Mouse (Mus musculus): Measurements from ENCODE around the gene Gm10720. TPM values are rescaled to one million over a fixed set of nuclear protein-coding genes. Genes with fewer than 3 reads are reported as not detected.
A peak's percentile ranks its signal among the peaks of the same experiment; 100 is the strongest.
"Not testable (repeated sequence)": the region's sequence is repeated elsewhere in the genome, so short reads cannot be mapped to it uniquely, and the experiment has no call there.

Gm10720 gene
- total RNA-seq, 1 experiment from 2014 or later, result not detected

DNA sequence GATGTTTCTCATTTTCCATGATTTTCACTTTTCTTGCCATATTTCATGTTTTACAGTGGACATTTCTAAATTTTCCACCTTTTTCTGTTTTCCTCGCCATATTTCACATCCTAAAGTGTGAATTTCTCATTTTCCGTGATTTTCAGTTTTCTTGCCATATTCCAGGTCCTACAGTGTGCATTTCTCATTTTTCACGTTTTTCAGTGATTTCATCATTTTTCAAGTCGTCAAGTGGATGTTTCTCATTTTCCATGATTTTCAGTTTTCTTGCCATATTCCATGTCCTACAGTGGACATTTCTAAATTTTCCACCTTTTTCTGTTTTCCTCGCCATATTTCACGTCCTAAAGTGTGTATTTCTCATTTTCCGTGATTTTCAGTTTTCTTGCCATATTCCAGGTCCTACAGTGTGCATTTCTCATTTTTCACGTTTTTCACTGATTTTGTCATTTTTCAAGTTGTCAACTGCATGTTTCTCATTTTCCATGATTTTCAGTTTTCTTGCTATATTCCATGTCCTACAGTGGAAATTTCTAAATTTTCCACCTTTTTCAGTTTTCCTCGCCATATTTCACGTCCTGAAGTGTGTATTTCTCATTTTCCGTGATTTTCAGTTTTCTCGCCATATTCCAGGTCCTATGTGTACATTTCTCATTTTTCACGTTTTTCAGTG lies 8.0 kb downstream of the Gm10720 start, which contains the start of gene Gm10718:
Gene Gm10718, plus strand, starts transcription at position 236 of the 673 bp plus-strand sequence.
- ATAC-seq (replicated peaks in 1 of 2; ENCODE audit: insufficient read depth in 1 of 2, low FRiP score in 2 of 2, low TSS enrichment in 1 of 2, low read depth in 1 of 2, poor library complexity in 2 of 2, severe bottlenecking in 2 of 2), result not testable (repeated sequence)

DNA sequence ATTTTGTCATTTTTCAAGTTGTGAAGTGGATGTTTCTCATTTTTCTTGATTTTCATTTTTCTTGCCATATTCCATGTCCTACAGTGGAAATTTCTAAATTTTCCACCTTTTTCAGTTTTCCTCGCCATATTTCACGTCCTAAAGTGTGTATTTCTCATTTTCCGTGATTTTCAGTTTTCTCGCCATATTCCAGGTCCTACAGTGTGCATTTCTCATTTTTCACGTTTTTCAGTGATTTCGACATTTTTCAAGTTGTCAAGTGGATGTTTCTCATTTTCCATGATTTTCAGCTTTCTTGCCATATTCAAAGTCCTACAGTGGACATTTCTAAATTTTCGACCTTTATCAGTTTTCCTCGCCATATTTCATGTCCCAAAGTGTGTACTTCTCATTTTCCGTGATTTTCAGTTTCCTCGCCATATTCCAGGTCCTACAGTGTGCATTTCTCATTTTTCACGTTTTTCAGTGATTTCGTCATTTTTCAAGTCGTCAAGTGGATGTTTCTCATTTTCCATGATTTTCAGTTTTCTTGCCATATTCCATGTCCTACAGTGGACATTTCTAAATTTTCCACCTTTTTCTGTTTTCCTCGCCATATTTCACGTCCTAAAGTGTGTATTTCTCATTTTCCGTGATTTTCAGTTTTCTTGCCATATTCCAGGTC lies 8.7 kb downstream of the Gm10720 start:
- not testable (repeated sequence) for ATAC-seq (replicated peaks in 1 of 2; ENCODE audit: insufficient read depth in 1 of 2, low FRiP score in 2 of 2, low TSS enrichment in 1 of 2, low read depth in 1 of 2, poor library complexity in 2 of 2, severe bottlenecking in 2 of 2)

DNA sequence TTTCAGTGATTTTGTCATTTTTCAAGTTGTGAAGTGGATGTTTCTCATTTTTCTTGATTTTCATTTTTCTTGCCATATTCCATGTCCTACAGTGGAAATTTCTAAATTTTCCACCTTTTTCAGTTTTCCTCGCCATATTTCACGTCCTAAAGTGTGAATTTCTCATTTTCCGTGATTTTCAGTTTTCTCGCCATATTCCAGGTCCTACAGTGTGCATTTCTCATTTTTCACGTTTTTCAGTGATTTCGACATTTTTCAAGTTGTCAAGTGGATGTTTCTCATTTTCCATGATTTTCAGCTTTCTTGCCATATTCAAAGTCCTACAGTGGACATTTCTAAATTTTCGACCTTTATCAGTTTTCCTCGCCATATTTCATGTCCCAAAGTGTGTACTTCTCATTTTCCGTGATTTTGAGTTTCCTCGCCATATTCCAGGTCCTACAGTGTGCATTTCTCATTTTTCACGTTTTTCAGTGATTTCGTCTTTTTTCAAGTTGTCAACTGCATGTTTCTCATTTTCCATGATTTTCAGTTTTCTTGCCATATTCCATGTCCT lies 9.5 kb downstream of the Gm10720 start, which contains the start of gene Gm10717:
Gene Gm10717, plus strand, starts transcription at position 506 of the 556 bp plus-strand sequence.
- ATAC-seq (replicated peaks in 1 of 2; ENCODE audit: insufficient read depth in 1 of 2, low FRiP score in 2 of 2, low TSS enrichment in 1 of 2, low read depth in 1 of 2, poor library complexity in 2 of 2, severe bottlenecking in 2 of 2), result not testable (repeated sequence)

DNA sequence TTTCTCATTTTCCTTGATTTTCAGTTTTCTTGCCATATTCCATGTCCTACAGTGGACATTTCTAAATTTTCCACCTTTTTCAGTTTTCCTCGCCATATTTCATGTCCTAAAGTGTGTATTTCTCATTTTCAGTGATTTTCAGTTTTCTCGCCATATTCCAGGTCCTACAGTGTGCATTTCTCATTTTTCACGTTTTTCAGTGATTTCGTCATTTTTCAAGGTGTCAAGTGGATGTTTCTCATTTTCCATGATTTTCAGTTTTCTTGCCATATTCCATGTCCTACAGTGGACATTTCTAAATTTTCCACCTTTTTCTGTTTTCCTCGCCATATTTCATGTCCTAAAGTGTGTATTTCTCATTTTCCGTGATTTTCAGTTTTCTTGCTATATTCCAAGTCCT lies 10.2 kb downstream of the Gm10720 start:
- not testable (repeated sequence) for ATAC-seq (replicated peaks in 1 of 2; ENCODE audit: insufficient read depth in 1 of 2, low FRiP score in 2 of 2, low TSS enrichment in 1 of 2, low read depth in 1 of 2, poor library complexity in 2 of 2, severe bottlenecking in 2 of 2)

DNA sequence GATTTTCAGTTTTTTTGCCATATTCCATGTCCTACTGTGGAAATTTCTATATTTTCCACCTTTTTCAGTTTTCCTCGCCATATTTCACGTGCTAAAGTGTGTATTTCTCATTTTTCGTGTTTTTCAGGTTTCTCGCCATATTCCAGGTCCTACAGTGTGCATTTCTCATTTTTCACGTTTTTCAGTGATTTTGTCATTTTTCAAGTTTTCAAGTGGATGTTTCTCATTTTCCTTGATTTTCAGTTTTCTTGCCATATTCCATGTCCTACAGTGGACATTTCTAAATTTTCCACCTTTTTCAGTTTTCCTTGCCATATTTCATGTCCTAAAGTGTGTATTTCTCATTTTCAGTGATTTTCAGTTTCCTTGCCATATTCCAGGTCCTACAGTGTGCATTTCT lies 10.7 kb downstream of the Gm10720 start:
- ATAC-seq (replicated peaks in 1 of 2; ENCODE audit: insufficient read depth in 1 of 2, low FRiP score in 2 of 2, low TSS enrichment in 1 of 2, low read depth in 1 of 2, poor library complexity in 2 of 2, severe bottlenecking in 2 of 2), result not testable (repeated sequence)

DNA sequence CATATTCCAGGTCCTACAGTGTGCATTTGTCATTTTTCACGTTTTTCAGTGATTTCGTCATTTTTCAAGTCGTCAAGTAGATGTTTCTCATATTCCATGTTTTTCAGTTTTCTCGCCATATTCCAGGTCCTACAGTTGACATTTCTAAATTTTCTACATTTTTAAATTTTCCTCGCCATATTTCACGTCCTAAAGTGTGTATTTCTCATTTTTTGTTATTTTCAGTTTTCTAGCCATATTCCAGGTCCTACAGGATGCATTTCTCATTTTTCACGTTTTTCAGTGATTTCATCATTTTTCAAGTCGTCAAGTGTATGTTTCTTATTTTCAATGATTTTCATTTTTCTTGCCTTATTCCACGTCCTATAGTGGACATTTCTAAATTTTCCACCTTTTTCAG lies 11.3 kb downstream of the Gm10720 start:
- ATAC-seq (replicated peaks in 1 of 2; ENCODE audit: insufficient read depth in 1 of 2, low FRiP score in 2 of 2, low TSS enrichment in 1 of 2, low read depth in 1 of 2, poor library complexity in 2 of 2, severe bottlenecking in 2 of 2), result not testable (repeated sequence)

DNA sequence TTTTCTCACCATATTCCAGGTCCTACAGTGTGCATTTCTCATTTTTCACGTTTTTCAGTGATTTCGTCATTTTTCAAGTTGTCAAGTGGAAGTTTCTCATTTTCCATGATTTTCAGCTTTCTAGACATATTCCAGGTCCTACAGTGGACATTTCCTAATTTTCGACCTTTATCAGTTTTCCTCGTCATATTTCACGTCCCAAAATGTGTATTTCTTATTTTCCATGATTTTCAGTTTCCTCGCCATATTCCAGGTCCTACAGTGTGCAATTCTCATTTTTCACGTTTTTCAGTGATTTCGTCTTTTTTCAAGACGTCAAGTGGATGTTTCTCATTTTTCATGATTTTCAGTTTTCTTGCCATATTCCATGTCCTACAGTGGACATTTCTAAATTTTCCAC lies 11.7 kb downstream of the Gm10720 start:
- 0 out of 4 replicates have a peak, but pooled peaks of 1 of the 2 experiments have one; percentile 16 for ATAC-seq (replicated peaks in 1 of 2; ENCODE audit: insufficient read depth in 1 of 2, low FRiP score in 2 of 2, low TSS enrichment in 1 of 2, low read depth in 1 of 2, poor library complexity in 2 of 2, severe bottlenecking in 2 of 2)

DNA sequence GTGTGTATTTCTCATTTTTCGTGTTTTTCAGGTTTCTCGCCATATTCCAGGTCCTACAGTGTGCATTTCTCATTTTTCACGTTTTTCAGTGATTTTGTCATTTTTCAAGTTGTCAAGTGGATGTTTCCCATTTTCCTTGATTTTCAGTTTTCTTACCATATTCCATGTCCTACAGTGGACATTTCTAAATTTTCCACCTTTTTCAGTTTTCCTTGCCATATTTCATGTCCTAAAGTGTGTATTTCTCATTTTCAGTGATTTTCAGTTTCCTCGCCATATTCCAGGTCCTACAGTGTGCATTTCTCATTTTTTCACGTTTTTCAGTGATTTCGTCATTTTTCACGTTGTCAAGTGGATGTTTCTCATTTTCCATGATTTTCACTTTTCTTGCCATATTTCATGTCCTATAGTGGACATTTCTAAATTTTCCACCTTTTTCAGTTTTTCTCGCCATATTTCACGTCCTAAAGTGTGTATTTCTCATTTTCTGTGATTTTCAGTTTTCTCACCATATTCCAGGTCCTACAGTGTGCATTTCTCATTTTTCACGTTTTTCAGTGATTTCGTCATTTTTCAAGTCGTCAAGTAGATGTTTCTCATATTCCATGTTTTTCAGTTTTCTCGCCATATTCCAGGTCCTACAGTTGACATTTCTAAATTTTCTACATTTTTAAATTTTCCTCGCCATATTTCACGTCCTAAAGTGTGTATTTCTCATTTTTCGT lies 14.0 kb downstream of the Gm10720 start:
- ATAC-seq (replicated peaks in 1 of 2; ENCODE audit: insufficient read depth in 1 of 2, low FRiP score in 2 of 2, low TSS enrichment in 1 of 2, low read depth in 1 of 2, poor library complexity in 2 of 2, severe bottlenecking in 2 of 2), result not testable (repeated sequence)

DNA sequence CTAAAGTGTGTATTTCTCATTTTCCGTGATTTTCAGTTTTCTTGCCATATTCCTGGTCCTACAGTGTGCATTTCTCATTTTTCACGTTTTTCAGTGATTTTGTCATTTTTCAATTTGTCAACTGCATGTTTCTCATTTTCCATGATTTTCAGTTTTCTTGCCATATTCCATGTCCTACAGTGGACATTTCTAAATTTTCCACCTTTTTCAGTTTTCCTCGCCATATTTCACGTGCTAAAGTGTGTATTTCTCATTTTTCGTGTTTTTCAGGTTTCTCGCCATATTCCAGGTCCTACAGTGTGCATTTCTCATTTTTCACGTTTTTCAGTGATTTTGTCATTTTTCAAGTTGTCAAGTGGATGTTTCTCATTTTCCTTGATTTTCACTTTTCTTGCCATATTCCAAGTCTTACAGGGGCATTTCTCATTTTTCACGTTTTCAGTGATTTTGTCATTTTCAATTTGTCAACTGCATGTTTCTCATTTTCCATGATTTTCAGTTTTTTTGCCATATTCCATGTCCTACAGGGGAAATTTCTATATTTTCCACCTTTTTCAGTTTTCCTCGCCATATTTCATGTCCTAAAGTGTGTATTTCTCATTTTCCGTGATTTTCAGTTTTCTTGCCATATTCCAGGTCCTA lies 15.3 kb downstream of the Gm10720 start:
- ATAC-seq (replicated peaks in 1 of 2; ENCODE audit: insufficient read depth in 1 of 2, low FRiP score in 2 of 2, low TSS enrichment in 1 of 2, low read depth in 1 of 2, poor library complexity in 2 of 2, severe bottlenecking in 2 of 2), result not testable (repeated sequence)

DNA sequence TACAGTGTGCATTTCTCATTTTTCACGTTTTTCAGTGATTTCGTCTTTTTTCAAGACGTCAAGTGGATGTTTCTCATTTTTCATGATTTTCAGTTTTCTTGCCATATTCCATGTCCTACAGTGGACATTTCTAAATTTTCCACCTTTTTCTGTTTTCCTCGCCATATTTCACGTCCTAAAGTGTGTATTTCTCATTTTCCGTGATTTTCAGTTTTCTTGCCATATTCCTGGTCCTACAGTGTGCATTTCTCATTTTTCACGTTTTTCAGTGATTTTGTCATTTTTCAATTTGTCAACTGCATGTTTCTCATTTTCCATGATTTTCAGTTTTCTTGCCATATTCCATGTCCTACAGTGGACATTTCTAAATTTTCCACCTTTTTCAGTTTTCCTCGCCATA lies 18.8 kb downstream of the Gm10720 start, which contains the start of gene Gm17535:
Gene Gm17535, plus strand, starts transcription at position 301 of the 400 bp plus-strand sequence.
- not testable (repeated sequence) for ATAC-seq (replicated peaks in 1 of 2; ENCODE audit: insufficient read depth in 1 of 2, low FRiP score in 2 of 2, low TSS enrichment in 1 of 2, low read depth in 1 of 2, poor library complexity in 2 of 2, severe bottlenecking in 2 of 2)

DNA sequence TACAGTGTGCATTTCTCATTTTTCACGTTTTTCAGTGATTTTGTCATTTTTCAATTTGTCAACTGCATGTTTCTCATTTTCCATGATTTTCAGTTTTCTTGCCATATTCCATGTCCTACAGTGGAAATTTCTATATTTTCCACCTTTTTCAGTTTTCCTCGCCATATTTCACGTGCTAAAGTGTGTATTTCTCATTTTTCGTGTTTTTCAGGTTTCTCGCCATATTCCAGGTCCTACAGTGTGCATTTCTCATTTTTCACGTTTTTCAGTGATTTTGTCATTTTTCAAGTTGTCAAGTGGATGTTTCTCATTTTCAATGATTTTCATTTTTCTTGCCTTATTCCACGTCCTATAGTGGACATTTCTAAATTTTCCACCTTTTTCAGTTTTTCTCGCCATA lies 21.1 kb downstream of the Gm10720 start, which contains the start of gene Gm10715:
Gene Gm10715, plus strand, starts transcription at position 301 of the 400 bp plus-strand sequence.
- ATAC-seq (replicated peaks in 1 of 2; ENCODE audit: insufficient read depth in 1 of 2, low FRiP score in 2 of 2, low TSS enrichment in 1 of 2, low read depth in 1 of 2, poor library complexity in 2 of 2, severe bottlenecking in 2 of 2), result not testable (repeated sequence)

DNA sequence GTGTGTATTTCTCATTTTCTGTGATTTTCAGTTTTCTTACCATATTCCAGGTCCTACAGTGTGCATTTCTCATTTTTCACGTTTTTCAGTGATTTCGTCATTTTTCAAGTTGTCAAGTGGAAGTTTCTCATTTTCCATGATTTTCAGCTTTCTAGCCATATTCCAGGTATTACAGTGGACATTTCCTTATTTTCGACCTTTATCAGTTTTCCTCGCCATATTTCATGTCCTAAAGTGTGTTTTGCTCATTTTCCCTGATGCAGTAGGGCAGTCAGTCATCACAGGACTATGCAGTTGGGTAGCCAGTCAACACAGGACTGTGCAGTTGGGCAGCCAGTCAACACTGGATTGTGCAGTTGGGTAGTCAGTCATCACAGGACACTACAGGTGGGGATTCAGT lies 22.7 kb downstream of the Gm10720 start:
- ATAC-seq (replicated peaks in 1 of 2; ENCODE audit: insufficient read depth in 1 of 2, low FRiP score in 2 of 2, low TSS enrichment in 1 of 2, low read depth in 1 of 2, poor library complexity in 2 of 2, severe bottlenecking in 2 of 2), result not testable (repeated sequence)

Other genes starting within 250 kb of the Gm10720 start
- not detected in 2 replicates for gene Gm10722, start 14.7 kb upstream of the Gm10720 start, total RNA-seq (2017)
- gene Gm11168, start 12.3 kb upstream of the Gm10720 start, total RNA-seq (2017), result 3.3 TPM in 1 of 2 replicates, not detected in the other
- 1.8 TPM in 1 of 2 replicates, not detected in the other for gene Gm10721, start 2.5 kb upstream of the Gm10720 start, total RNA-seq (2017)
- 0.75 and 3.6 TPM in 2 replicates for gene Gm10719, start 1.8 kb downstream of the Gm10720 start, total RNA-seq (2017)
- 1.5 TPM in 1 of 2 replicates, not detected in the other for gene Gm10718, start 7.9 kb downstream of the Gm10720 start, total RNA-seq (2017)
- gene Gm10717, start 9.8 kb downstream of the Gm10720 start, total RNA-seq (2017), result 1.5 and 3.1 TPM in 2 replicates
- gene Gm17535, start 18.9 kb downstream of the Gm10720 start, total RNA-seq (2017), result not detected in 2 replicates
- gene Gm10715, start 21.2 kb downstream of the Gm10720 start, total RNA-seq (2017), result not detected in 2 replicates